Mouse (Mus musculus) heart, postnatal 14 days (tissue): ENCODE data around the gene Glod5. TPM values are rescaled to one million over a fixed set of nuclear protein-coding genes. Genes with fewer than 3 reads are reported as not detected.

ENCODE experiments used
- DNase-seq, 2 experiments: peaks; one replicate each; pipeline ENCODE4 v3.0.0; 2021 to 2022
- intact Hi-C: fragments of 180-260 bp; cut with DNase I; formaldehyde crosslinking; loops from one replicate; pipeline ENCODE4 v1.15.1; 2025
- total RNA-seq, 2 experiments: library from RNA; stranded (reverse); gene quantifications; 2 replicates each; pipeline ENCODE4 v1.2.3; 2021

Gene Glod5
- total RNA-seq, 2 experiments from 2014 or later: not detected

GRCm38 (mm10) chrX:7971292-7971691, 47.0 kb downstream of the Glod5 start:
- intact Hi-C loops: no loop called here
- DNase-seq: no peak

- DNase-seq: no peak
- intact Hi-C loops: no loop called here
Observed at GRCm38 (mm10) chrX:7968899-7969298, 49.4 kb downstream of the Glod5 start.

DNA sequence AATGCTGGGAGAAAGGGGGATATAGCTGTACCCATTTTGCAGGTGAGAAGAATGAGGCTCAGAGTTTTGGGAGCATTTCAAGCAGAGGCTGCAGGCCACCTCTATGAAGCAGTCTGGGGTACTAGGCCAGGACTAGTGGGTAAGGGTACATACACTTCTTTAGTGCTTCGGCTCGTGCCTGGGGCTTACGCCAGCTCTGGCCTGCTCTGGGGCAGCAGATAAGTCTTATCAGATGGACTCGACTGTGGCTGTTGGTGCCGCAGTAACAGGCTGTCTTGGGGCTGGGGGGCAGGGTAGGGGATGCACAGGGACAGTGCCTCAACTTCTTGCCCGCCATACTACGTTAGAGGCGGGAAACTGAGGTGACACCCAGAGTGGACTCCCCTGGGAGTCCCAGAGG, 50.1 kb downstream of the Glod5 start:
- intact Hi-C loops: no loop called here

DNA sequence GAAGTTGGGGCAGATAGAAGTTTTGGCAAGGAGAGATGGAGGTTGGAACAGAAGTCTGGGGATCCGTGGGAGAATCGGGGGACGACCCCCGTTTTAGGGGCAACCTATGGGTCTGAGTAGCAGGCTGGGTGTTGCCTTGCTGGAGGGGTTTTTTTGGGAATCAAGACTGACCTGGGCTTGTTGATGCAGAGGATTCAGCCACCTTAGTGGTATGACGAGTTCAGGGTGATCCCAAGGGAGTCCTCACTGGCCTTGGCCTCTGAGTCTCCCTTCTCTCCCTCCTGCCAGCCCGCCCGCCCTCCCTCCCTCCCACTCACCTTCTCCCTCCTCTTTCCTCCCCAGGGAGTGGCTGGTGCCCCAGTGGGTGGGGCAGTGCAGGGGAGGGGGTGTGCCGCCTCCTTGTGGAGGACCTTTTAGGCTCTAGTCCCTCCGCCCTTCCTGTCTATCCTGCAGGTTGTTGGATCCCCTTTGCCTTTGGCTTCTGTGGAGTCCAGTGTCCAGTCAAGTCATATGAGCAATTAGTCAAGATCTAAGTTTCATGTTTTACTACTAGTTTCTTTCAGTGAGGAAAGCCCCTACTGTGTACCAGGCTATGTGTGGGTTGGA, 50.6 kb downstream of the Glod5 start:
- no peak for DNase-seq
- intact Hi-C loops: no loop called here

More for the DNA sequence above, 50.1 kb downstream of the Glod5 start:
- no peak for DNase-seq

DNA sequence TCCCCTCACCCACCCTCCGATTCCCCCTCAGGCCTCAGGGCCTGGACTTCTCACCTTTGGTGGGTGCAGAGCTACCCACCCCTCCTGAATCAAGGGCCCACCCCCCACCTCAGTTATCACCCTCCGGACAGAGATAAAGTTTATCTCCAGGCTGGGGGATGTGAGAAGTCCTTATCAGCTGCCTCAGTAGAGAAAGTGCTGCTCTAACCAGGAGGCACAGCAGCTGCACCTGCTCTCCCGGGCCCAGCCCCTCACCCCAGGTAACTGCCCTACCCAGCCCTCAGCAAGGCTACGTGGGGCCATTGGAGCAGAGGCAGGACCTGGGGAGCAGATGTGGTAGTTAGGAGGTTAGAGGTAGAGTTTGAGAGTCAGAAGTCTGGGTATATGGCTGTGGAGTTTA, 52.1 kb downstream of the Glod5 start:
- intact Hi-C loops: no loop called here
- DNase-seq: no peak

DNA sequence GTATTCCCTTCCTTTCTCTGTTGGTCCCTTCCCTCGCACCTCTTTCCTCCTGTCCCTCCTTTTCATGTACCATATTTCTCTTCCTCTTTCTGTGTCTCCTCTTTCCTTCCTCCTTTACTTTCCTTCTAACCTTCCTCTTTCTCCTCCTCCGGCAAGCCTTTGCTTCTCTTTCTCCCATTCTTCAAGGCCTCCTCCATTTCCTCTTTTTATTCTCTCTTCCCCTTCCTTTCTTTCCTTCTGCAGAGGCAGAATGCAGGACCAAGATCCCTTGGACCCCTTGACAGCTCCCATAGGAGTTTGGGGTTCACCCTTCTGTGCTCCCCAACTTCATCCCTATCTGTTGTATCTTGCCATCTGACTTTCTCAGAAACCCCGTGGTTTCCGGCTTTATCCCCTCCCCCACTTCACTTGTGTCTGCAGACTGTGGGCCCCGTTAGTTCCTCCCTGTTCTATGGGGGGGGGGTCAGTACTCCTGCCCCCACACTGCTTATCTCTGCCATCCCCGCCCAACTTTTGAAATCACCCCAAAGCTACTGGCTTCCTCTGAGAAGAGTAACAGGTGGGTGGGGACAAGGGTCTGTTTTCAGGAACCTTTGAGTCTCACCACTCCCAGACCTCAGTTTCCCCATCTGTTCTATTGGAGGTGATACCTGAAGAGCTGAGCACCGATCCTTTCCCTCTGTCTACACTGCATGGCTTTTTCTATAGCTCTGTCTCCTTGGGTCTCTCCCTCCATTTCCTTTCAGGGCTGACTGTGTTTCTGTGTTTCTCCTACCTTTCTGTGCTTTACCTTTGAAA, 54.3 kb downstream of the Glod5 start:
- intact Hi-C loops: no loop called here
- DNase-seq: no peak

- intact Hi-C loops: no loop called here
Observed at GRCm38 (mm10) chrX:7958868-7959267, 59.4 kb downstream of the Glod5 start.

More at GRCm38 (mm10) chrX:7958868-7959267, 59.4 kb downstream of the Glod5 start:
- DNase-seq: no peak

Other genes with a start within 250 kb of the Glod5 start
- gene Gripap1, start 228.7 kb downstream of the Glod5 start, total RNA-seq: 10 to 100 TPM; 26.1 to 31.7 TPM
- gene Kcnd1, start 196.2 kb downstream of the Glod5 start, total RNA-seq: under 1 TPM; 0.39 to 0.45 TPM
- gene Otud5, start 177.1 kb downstream of the Glod5 start, total RNA-seq: 10 to 100 TPM; 33.5 to 33.8 TPM
- gene Pim2, start 140.2 kb downstream of the Glod5 start, total RNA-seq: 1 to 10 TPM; 2.5 to 3.5 TPM
- 10 to 100 TPM; 14.1 to 14.7 TPM for gene Slc35a2, start 134.5 kb downstream of the Glod5 start, total RNA-seq
- 10 to 100 TPM; 22.5 to 26.4 TPM for gene Pqbp1, start 119.2 kb downstream of the Glod5 start, total RNA-seq
- gene Timm17b, start 119.1 kb downstream of the Glod5 start, total RNA-seq: 10 to 100 TPM; 30.8 to 42.9 TPM
- not detected for gene Gm10491, start 110.7 kb downstream of the Glod5 start, total RNA-seq
- gene Gm10490, start 109.0 kb downstream of the Glod5 start, total RNA-seq: not detected
- gene Pcsk1n, start 98.7 kb downstream of the Glod5 start, total RNA-seq: not detected
- not detected for gene Eras, start 89.9 kb downstream of the Glod5 start, total RNA-seq
- gene Hdac6, start 70.6 kb downstream of the Glod5 start, total RNA-seq: 10 to 100 TPM; 13.0 to 14.7 TPM
- not detected for gene Gata1, start 40.4 kb downstream of the Glod5 start, total RNA-seq
- 1 to 10 TPM; 6.0 to 6.7 TPM for gene Suv39h1, start 56.3 kb upstream of the Glod5 start, total RNA-seq
- 1 to 10 TPM; 2.7 to 4.0 TPM for gene Was, start 72.0 kb upstream of the Glod5 start, total RNA-seq
- 10 to 100 TPM; 67.7 to 71.3 TPM for gene Wdr13, start 114.4 kb upstream of the Glod5 start, total RNA-seq
- 100 to 1,000 TPM; 158 to 181 TPM for gene Rbm3, start 127.4 kb upstream of the Glod5 start, total RNA-seq
- gene Tbc1d25, start 157.7 kb upstream of the Glod5 start, total RNA-seq: 1 to 10 TPM; 4.1 to 4.2 TPM
- 10 to 100 TPM; 19.0 to 24.7 TPM for gene Ebp, start 175.0 kb upstream of the Glod5 start, total RNA-seq
- gene Porcn, start 188.0 kb upstream of the Glod5 start, total RNA-seq: 1 to 10 TPM; 1.8 to 3.7 TPM
- 10 to 100 TPM in 1 of 2 experiments, 1 to 10 TPM in 1; 9.8 to 12.7 TPM for gene Ftsj1, start 233.9 kb upstream of the Glod5 start, total RNA-seq